Mouse (Mus musculus) erythroblast, embryonic 14.5 days (primary cell): ENCODE measurements around the gene Obscn.

Source experiments
- GATA1 ChIP-seq: IDR thresholded peaks from 2 replicates; pipeline ENCODE4 v1.6.1; 2012; ENCODE audit warnings: low read length, inconsistent platforms, mixed read lengths
- TAL1 ChIP-seq: IDR thresholded peaks from 3 replicates; pipeline ENCODE4 v1.6.1; 2012; ENCODE audit warnings: low read length, inconsistent platforms, mixed read lengths

GRCm38 (mm10) chr11:58963543-58963942 is 172.7 kb downstream of the Obscn start:
- TF ChIP-seq GATA1 (no peak), TAL1 (no peak)
